Mouse (Mus musculus) spleen, postnatal 36 days (tissue): ENCODE results near the gene Plxna4.

Source experiments
- DNase-seq, 2 experiments: peaks; one replicate each; pipeline ENCODE4 v3.0.0; 2022; ENCODE audit warnings: low spot score in 2 of 2, mixed read lengths in 1 of 2

The Plxna4 gene

DNA sequence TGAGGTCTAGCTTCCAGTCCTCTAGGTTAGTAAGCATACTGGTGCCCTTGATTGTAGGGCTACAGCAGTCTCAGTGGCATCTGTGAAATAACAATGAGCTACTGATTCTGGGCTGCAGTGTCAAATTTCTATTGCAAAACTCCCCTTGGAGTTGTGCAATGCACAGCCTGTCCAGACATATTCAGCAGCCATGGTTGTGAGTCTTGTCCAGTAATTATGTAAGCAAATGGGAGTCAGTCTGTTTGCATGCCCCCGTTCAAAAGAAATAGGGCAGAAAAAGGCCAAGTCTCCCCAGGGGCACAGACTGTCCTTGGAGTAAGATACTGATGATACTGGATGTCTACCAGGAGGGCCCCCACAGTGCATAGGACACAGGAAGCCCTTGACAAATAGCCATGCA is 420.3 kb downstream of the Plxna4 start:
- no peak for DNase-seq

DNA sequence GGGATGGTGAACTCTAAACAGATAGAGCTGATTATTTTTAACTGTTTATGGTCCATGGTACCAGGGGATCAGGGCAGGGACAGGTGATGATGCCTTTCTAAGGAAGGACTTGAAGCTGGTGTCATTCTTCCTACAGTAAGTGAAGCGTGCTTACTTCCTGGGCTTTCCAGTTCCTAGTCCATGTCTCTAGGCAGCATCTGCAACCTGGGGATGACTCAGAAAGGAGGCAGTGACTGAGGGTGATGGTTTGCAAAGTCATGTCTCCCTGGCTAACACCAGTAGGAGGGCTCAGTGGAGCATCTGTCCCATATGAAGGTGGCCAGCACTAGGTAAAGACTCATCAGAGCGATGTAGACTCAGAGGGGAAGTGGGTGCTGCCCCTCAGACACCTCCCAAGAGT is 427.6 kb downstream of the Plxna4 start:
- no peak for DNase-seq

DNA sequence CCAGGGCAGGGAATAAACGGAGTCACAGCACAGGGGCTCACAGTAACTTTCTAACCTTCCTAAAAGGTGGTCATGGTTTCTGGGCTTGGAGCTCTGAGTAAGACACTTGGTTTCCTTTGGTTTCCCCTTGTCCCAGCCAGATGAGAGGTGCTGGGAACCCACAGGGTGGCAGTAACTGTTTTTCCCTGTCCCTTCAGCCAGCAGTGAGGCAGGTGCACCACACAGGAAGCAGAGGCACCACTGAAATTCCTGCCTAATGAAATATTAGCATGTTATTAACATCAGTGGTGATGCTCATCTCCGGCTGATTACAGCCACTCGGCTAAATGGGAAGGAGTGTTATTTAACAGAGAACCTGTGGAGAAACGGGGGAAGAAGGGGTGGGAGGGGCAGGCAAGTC is 428.1 kb downstream of the Plxna4 start:
- no peak for DNase-seq

- no peak for DNase-seq
These were observed 429.6 kb downstream of the Plxna4 start for GRCm38 (mm10) chr6:32158347-32158746.

- no peak for DNase-seq
These were observed 434.8 kb downstream of the Plxna4 start for GRCm38 (mm10) chr6:32153170-32153569.

- DNase-seq = no peak
These were observed 437.2 kb downstream of the Plxna4 start for GRCm38 (mm10) chr6:32150836-32151235.

- DNase-seq = no peak
These were observed 443.2 kb downstream of the Plxna4 start for GRCm38 (mm10) chr6:32144771-32145170.

- no peak for DNase-seq
These were observed 448.5 kb downstream of the Plxna4 start for GRCm38 (mm10) chr6:32139537-32139936.

DNA sequence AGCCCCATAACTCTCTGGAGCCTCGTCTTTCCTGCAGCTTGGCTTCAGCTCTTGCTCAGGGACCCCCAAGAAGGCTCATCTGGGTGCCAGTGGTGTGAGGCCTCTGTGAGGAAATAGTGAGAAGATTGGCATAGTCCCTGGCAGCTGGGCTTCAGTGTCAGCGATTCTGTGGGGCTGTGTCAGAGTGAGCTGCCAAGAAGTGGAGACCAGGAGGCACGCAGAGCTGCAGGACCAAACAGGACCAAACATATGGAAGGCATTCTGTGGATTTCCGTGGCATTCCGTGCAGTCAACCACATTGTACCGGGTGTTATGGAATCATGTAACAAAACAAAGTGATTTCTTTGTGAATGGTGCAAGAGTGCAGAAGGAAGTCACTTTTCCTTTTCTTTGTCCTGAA is 461.1 kb downstream of the Plxna4 start:
- no peak for DNase-seq

DNA sequence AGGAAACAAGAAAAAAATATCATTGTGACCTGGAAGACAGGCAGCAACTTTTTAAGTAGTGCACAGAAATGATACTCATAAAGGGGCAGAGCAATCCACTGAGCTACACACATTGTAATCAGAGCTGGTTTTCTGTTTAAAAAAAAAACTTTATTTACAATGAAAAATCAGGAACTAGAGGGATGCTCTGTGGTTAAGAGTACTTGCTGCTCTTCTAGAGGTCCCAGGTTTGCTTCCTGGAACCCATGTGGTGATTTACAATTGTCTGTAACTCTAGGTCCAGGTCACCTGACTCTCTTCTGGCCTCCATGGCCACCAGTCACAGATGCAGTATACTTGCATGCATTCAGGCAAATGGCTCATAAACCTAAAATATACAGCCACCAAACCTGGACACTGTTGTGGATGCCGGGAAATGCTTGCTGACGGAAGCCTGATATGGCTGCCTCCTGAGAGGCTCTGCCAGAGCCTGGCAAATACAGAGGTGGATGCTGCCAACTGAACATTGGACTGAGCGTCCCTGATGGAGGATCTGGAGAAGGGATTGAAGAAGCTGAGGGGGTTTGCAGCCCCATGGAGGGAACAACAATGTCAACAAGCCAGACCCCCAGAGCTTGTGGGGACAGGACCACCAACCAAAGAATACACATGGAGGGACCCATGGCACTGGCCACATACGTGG is 465.3 kb downstream of the Plxna4 start:
- DNase-seq = no peak

DNA sequence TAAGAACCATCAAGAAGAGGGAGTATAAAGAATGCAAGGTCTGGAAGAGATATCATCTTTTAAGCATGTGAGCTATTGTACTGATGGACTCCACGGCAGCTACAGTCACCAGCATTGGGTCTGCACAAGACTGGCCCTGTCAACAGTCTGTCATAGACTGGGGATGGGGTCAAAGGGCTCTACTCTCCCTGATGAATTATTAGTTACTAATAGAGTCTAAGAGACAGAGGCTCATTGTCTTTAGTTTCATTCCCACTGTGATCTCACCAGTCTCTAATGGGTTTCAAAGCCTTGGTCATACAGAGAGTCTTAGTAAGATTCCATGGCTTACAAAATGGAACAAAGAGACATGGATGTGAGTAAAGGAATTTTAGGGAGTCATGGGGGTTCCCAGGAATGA is 467.1 kb downstream of the Plxna4 start:
- DNase-seq = no peak

- no peak for DNase-seq
These were observed 478.8 kb downstream of the Plxna4 start for GRCm38 (mm10) chr6:32109207-32109606.

GRCm38 (mm10) chr6:32105547-32106275 is 482.3 kb downstream of the Plxna4 start:
- no peak for DNase-seq
